Mouse (Mus musculus) embryonic stem cell, embryonic (primary cell): Measurements from ENCODE around the gene Gm29776.

ENCODE experiments used
- CTCF ChIA-PET, 4 experiments: fragments of 300-600 bp in 2 of 4; fragments of 350-600 bp in 2 of 4; sonication (Branson Sonifier 250); formaldehyde crosslinking; loops; one replicate each; lab custom pipeline; 2022; ENCODE audit warnings: inconsistent platforms in 2 of 4; lab: Charles Lee
- POLR2A ChIA-PET, 4 experiments: fragments of 300-600 bp in 2 of 4; fragments of 350-600 bp in 2 of 4; sonication (Branson Sonifier 250); formaldehyde crosslinking; loops; one replicate each; lab custom pipeline; 2022; ENCODE audit warnings: antibody characterized with exemption in 4 of 4, inconsistent platforms in 1 of 4; lab: Charles Lee

Gm29776 gene

DNA sequence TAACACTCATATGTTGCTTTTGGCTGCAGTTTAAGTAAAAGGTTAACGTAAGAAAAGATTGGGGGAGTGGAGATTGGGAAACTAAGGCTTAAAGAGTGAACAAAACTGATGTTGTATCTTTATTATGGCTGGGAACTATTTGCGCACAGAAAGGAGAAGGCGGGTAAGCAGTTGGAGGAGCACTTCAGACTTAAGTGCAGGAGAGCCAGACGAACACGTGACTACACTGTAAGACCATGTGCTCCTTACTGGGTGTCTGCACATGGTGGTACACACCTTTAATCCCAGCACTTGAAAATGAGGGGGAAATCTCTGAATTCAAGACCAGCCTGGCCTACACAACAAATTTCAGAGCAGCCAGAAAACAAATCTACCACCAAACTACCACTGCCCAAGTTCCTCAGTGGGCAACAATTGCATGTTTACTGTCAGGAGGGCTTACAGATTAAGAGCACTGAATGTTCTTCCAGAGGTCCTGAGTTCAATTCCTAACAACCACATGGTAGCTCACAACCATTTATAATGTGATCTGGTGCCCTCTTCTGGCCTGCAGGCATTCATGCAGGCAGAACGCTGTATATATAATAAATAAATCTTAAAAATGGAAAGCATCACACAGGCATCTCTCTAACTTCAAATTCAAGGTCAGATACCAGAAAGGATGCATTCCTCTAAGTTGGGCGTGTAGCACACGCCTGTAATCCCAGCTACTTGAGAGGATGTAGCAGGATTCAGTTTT, 51.6 kb downstream of the Gm29776 start:
- POLR2A ChIA-PET = interaction anchor here in 2 of 4 experiments (0.7 to 5.5 kb wide), 6 partner anchors 10 to 92 kb away, joined by 3 to 28 read pairs (median 3); no protein-coding TSS in a partner anchor
- CTCF ChIA-PET = interaction anchor here in 3 of 4 experiments (0.5 to 1.9 kb wide), 12 partner anchors 8 to 1560 kb away, joined by 3 to 5 read pairs (median 3); no protein-coding TSS in a partner anchor

DNA sequence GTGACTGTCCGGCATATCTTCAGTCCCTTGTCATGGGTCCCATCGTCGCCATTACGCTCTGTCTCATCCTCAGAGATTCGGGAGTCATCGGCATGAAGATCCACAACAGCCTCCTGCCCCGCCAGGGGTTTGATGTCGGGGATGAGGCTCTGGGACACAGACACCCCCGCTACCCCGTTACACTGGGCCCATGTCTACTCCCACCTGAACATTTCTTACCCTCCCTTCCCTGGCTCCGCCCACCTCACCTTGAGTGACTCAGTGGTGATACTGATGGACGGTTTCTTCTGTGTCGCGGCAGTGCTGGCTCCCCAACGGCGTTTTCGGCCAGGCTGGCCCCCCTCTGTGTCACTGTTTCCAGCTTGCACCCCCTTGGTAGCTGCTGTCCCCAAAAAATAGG, 52.2 kb downstream of the Gm29776 start:
- ChIA-PET POLR2A (interaction anchor here in 3 of 4 experiments (0.6 to 2.9 kb wide), 9 partner anchors 10 to 233 kb away, joined by 3 to 13 read pairs (median 3); no protein-coding TSS in a partner anchor), CTCF (interaction anchor here in 2 of 4 experiments (0.9 to 1.9 kb wide), 5 partner anchors 9 to 118 kb away, joined by 3 to 5 read pairs (median 4); no protein-coding TSS in a partner anchor)

DNA sequence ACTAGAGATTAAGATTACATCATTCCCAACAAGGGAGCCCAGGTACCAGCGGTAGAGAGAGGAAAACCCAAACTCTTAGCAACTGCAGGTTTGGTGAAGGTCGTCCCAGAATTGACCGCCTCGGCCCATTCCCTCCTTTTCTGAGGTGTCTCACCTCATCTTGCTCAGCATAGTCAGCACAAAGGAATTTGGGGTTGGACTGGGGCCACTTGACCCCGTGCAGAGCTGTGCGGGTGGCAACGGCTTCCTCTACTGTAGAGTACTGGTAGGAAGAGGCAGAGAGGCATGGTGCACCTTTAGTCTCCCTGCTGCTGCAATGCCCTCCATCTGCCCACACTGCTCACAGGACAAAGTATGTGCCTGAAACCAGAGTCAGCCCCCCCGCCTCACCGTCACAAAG, 54.3 kb downstream of the Gm29776 start:
- POLR2A ChIA-PET = interaction anchor here in 3 of 4 experiments (0.6 to 3.6 kb wide), 12 partner anchors 9 to 361 kb away, joined by 3 to 21 read pairs (median 5); partner anchors contain the start of genes 1700123O20Rik (in 1 of the 3), Acin1 (in 1 of the 3) and Psmb5 (in 1 of the 3)
- CTCF ChIA-PET = interaction anchor here in 2 of 4 experiments (0.7 to 4.2 kb wide), 7 partner anchors 8 to 120 kb away, joined by 4 to 77 read pairs (median 4); no protein-coding TSS in a partner anchor

DNA sequence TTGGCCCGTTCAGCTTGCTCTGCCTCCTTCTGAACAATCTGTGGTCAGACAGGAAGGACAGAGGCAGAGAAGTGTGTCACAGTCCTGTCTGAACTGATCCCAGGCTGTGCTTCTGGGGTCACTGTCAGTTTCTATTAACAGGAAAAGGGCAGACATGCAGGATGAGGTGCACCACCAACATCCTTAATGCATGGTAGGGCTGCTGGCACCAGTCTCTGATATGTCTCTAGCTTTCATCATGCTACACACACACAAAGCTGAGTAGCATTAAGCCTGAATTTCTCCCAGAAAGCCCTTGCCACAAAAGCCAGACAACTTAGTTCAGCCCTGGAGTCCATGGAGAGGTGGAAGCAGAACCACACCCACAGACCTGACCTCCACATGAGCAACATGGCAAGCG, 55.6 kb downstream of the Gm29776 start:
- CTCF ChIA-PET = interaction anchor here (0.6 to 4.2 kb wide), 22 partner anchors 8 to 415 kb away, joined by 3 to 77 read pairs (median 4); partner anchors contain the start of gene Haus4 (in 1 of the 4)

More for the DNA sequence above, 55.6 kb downstream of the Gm29776 start:
- POLR2A ChIA-PET = interaction anchor here (0.7 to 3.6 kb wide), 29 partner anchors 8 to 230 kb away, joined by 3 to 38 read pairs (median 5); partner anchors contain the start of genes Psmb5 (in 2 of the 4), 1700123O20Rik (in 1 of the 4), Acin1 (in 1 of the 4) and Haus4 (in 1 of the 4)
